Mouse (Mus musculus) urinary bladder, postnatal 10 days (tissue): ENCODE data around the gene Zfp667.

Experiments
- DNase-seq: peaks from one replicate; pipeline ENCODE4 v3.0.0; 2022; ENCODE audit warnings: low spot score

Gene Zfp667

DNA sequence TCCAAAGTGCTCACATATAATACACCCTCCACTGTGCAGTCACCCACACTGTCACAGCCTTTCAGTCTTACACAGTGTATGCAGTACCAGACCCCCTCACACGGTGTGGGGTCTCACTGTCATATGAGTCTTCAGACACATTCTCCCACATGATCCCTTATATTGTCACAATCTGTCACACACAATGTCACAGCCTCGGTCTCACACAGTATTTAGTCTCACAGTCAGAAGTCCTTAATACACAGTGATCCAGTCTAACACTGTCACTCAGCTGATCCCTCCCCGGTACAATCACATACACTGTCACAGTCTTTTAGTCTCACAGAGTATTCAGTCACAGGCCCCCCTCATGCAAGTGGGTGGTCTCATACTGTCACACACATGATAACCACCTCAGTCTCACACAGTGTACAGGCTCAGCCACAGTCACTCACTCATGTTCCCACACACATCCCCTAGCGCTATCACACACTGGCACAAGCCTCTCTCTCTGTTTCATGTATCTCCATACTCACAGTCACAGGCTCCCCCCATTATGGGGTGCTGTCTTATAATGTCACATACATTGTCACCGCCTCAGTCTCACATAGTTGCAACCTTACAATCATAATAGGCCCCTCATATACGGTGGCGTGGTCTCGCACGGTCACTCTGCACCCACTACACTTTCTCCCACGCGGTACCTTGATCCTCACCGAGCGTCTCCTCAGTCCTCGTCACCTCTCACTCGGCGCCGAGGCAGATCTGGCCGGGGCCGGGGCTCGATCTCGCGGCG lies 44.3 kb downstream of the Zfp667 start:
- no peak for DNase-seq

DNA sequence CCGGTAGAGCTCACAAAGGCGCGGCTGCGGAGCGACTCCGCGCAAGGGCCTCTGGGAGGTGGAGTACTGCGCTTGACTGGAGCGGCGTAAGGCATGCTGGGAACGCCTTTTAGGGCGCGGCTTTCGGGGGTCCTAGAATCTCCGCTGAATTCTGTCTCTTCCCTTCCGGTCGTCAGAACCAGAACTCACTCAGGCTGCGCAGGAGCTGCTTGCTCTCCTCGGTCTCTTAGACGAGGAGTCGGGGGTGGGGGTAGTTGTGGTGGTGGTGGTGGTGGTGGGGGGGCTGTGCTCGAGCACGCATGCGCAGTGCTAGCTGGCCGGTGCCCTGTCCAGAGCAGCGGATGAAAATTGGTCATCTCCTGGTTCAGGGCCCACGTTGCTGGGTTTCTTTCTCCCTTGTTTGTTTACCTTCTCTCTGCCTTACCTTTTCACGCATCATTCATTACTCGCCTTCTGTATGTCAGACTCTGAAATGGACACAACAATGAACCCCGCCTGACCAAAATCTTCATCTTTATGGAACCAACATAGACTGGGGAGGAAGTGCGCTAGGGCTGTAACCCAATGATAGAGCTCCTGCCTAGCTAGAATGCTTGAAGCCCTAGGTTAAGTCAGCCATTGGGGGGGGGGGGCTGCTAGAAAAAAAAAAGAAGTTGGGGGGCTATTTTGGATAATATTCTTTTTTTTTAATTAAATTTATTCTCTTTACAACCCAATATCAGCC lies 45.0 kb downstream of the Zfp667 start, which contains the start of gene Zfp583:
Gene Zfp583, minus strand, starts transcription at position 53 of the 724 bp plus-strand sequence.
- peak; percentile 14 for DNase-seq

GRCm38 (mm10) chr7:6339865-6340264 lies 53.5 kb downstream of the Zfp667 start:
- DNase-seq: no peak

DNA sequence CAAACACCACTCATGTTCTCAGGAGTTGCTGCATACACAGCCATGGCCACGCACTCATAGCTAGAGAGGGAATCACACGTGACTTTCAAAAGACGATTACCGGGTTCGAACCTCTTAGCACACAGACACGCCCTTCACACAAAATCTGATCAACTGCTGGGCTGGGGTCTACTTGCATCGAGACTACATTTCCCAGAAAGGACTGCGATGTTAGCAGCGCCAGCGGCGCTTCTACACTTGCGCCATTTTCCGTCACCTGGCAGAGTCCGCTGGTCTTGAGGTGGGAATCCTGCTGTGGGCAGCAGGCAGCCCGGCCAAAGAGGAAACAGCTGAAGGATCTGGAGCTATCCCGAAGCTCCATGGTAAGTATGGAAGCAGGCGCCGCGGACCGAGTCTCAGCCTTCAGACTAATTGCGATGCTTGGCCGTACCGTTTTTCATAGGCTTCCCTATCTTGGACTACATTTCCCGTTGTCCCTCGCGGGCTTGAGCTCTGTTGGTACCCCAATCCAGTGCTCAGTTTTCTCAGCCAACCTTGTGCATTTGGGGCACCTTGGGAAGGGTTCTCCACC lies 57.2 kb downstream of the Zfp667 start, which contains the start of gene Gm3854:
Gene Gm3854, plus strand, starts transcription at position 259 of the 571 bp plus-strand sequence.
- no peak for DNase-seq

- DNase-seq: no peak
Observed at GRCm38 (mm10) chr7:6344124-6344523, 57.7 kb downstream of the Zfp667 start.
